Mouse (Mus musculus) CH12.LX (cell line): Measurements from ENCODE around the gene Ccdc194. TPM values are rescaled to one million over a fixed set of nuclear protein-coding genes. Genes with fewer than 3 reads are reported as not detected.

ENCODE experiments used
- DNase-seq: peaks from one replicate; pipeline ENCODE4 v3.0.0-alpha.2; 2013; ENCODE audit errors: extremely low read depth
- H3K27ac ChIP-seq: 2 replicates; pipeline ENCODE4 v1.5.1; 2012; ENCODE audit warnings: low read depth, mild to moderate bottlenecking, control low read depth, moderate library complexity; ENCODE audit not compliant: insufficient read depth
- H3K27me3 ChIP-seq: replicated peaks from 2 replicates; pipeline ENCODE3; 2012; ENCODE audit warnings: inconsistent platforms
- H3K36me3 ChIP-seq, 2 experiments: replicated peaks in 1 of 2; 2 replicates each; pipeline versions ENCODE3 to v1.6.1; 2012; ENCODE audit warnings: inconsistent platforms in 1 of 2, low read length in 1 of 2, mild to moderate bottlenecking in 1 of 2, mixed read lengths in 1 of 2, moderate library complexity in 1 of 2; ENCODE audit not compliant: control insufficient read depth in 1 of 2, insufficient read depth in 1 of 2
- H3K4me1 ChIP-seq, 2 experiments: 2 replicates each; pipeline ENCODE4 v1.6.1; 2012; ENCODE audit warnings: inconsistent platforms in 1 of 2, moderate library complexity in 1 of 2; ENCODE audit not compliant: insufficient read depth in 2 of 2, control insufficient read depth in 1 of 2
- H3K4me2 ChIP-seq: 2 replicates; pipeline ENCODE4 v1.6.1; 2012; ENCODE audit warnings: low read depth, mild to moderate bottlenecking, control low read depth; ENCODE audit not compliant: poor library complexity, insufficient read depth, severe bottlenecking
- H3K4me3 ChIP-seq, 3 experiments: fragments of 150-350 bp in 1 of 3; sonication (generic) in 1 of 3; replicated peaks in 1 of 3; 2 replicates each; pipeline versions ENCODE3 to v1.5.1; 2011 to 2012; ENCODE audit warnings: low read depth in 2 of 3, low read length in 2 of 3, mild to moderate bottlenecking in 2 of 3, moderate library complexity in 2 of 3, control low read depth in 1 of 3, improper control_type of control experiment in 1 of 3, inconsistent platforms in 1 of 3, mixed read lengths in 1 of 3; ENCODE audit not compliant: poor library complexity in 1 of 3
- H3K79me2 ChIP-seq: replicated peaks from 2 replicates; pipeline ENCODE4 v1.6.1; 2012; ENCODE audit warnings: mild to moderate bottlenecking, moderate library complexity; ENCODE audit not compliant: control insufficient read depth, poor library complexity, insufficient read depth, severe bottlenecking; ENCODE audit errors: extremely low read depth
- H3K9ac ChIP-seq: 2 replicates; pipeline ENCODE4 v1.6.1; 2012; ENCODE audit warnings: low read depth, mild to moderate bottlenecking, control low read depth, moderate library complexity; ENCODE audit not compliant: insufficient read depth
- H3K9me3 ChIP-seq: replicated peaks from 2 replicates; pipeline ENCODE3; 2012; ENCODE audit warnings: low read length, inconsistent platforms, mixed read lengths
- BHLHE40 ChIP-seq: IDR thresholded peaks from 2 replicates; pipeline ENCODE4 v1.6.1; 2011; ENCODE audit warnings: mild to moderate bottlenecking, low read depth, low read length, improper control_type of control experiment
- CHD2 ChIP-seq: IDR thresholded peaks from 2 replicates; pipeline ENCODE4 v1.6.1; 2011; ENCODE audit warnings: low read length, improper control_type of control experiment
- EP300 ChIP-seq: IDR thresholded peaks from 2 replicates; pipeline ENCODE4 v1.6.1; 2011; ENCODE audit warnings: low read length, improper control_type of control experiment
- HCFC1 ChIP-seq: IDR thresholded peaks from 2 replicates; pipeline ENCODE4 v1.6.1; 2012; ENCODE audit warnings: low read depth, mild to moderate bottlenecking, inconsistent platforms, low read length, improper control_type of control experiment
- IRF4 ChIP-seq: IDR thresholded peaks from 2 replicates; pipeline ENCODE4 v1.6.1; 2014; ENCODE audit warnings: low read depth, mild to moderate bottlenecking, inconsistent platforms, low read length, improper control_type of control experiment
- MAX ChIP-seq: IDR thresholded peaks from 2 replicates; pipeline ENCODE4 v1.6.1; 2011; ENCODE audit warnings: low read length, improper control_type of control experiment
- MEF2A ChIP-seq: IDR thresholded peaks from 2 replicates; pipeline ENCODE4 v1.6.1; 2014; ENCODE audit warnings: low read depth, mild to moderate bottlenecking, inconsistent platforms, low read length, improper control_type of control experiment, borderline replicate concordance
- MXI1 ChIP-seq: IDR thresholded peaks from 2 replicates; pipeline ENCODE4 v1.6.1; 2011; ENCODE audit warnings: mild to moderate bottlenecking, low read depth, low read length, improper control_type of control experiment
- NELFE ChIP-seq: IDR thresholded peaks from 2 replicates; pipeline ENCODE4 v1.6.1; 2011; ENCODE audit warnings: low read depth, low read length, improper control_type of control experiment
- POLR2A ChIP-seq: IDR thresholded peaks from 2 replicates; pipeline ENCODE4 v1.6.1; 2011; ENCODE audit warnings: low read depth, mild to moderate bottlenecking, improper control_type of control experiment, low read length
- POLR2AphosphoS2 ChIP-seq: IDR thresholded peaks from 2 replicates; pipeline ENCODE4 v1.6.1; 2011; ENCODE audit warnings: low read depth, low read length, improper control_type of control experiment
- TCF12 ChIP-seq: IDR thresholded peaks from 2 replicates; pipeline ENCODE4 v1.6.1; 2014; ENCODE audit warnings: low read depth, mild to moderate bottlenecking, inconsistent platforms, low read length, improper control_type of control experiment
- UBTF ChIP-seq: IDR thresholded peaks from 2 replicates; pipeline ENCODE4 v1.6.1; 2012; ENCODE audit warnings: low read depth, mild to moderate bottlenecking, inconsistent platforms, low read length, improper control_type of control experiment, moderate library complexity
- USF2 ChIP-seq: conservative IDR thresholded peaks from 2 replicates; pipeline ENCODE4 v1.6.1; 2011; ENCODE audit warnings: low read depth, low read length, improper control_type of control experiment
- ZC3H11A ChIP-seq: IDR thresholded peaks from 2 replicates; pipeline ENCODE4 v1.6.1; 2012; ENCODE audit warnings: low read depth, mild to moderate bottlenecking, inconsistent platforms, low read length, improper control_type of control experiment
- dilution Hi-C: fragments of 300-500 bp; cut with MboI; formaldehyde crosslinking; loops from 2 replicates; pipeline ENCODE4 v1.14.3; 2020; ENCODE audit warnings: low sequenced_read_pairs; ENCODE audit not compliant: extremely low pct_unique_long_range_greater_than_20kb, extremely low pct_ligation_motif_present
- in situ Hi-C: fragments of 300-500 bp; cut with MboI; formaldehyde crosslinking; loops from 3 replicates; pipeline ENCODE4 v1.14.3; 2019; ENCODE audit warnings: low sequenced_read_pairs, low pct_ligation_motif_present, low pct_unique_long_range_greater_than_20kb, mixed read lengths
- polyA plus RNA-seq: library from polyadenylated mRNA; unstranded; fragments of >175 nt; gene quantifications from 2 replicates; pipeline ENCODE4 v1.2.1, GENCODE M21; 2012; ENCODE audit warnings: low read depth; ENCODE audit not compliant: insufficient read length
- total RNA-seq, 2 experiments: library from RNA; depleted of rRNA; stranded (reverse); fragments of 300-350 nt in 1 of 2; fragments of >200 nt in 1 of 2; gene quantifications; 2 replicates each; pipeline ENCODE4 v1.2.3; 2012 to 2014

Ccdc194 gene
- total and polyA plus RNA-seq, 3 experiments = not detected

- H3K79me2 ChIP-seq = no peaks in the 10 kb centered on the region
- no peak overlapping the region for H3K9ac ChIP-seq
- TF ChIP-seq POLR2A (no peak), MEF2A (no peak), TCF12 (no peak), UBTF (no peak), IRF4 (no peak), MAX (no peak), ZC3H11A (no peak)
- dilution Hi-C loops (no loop called here), in situ Hi-C loops (loop anchor here (10.0 kb wide), 1 partner anchor 61 kb away; no protein-coding TSS in a partner anchor)
- no peak overlapping the region for H3K4me3 ChIP-seq
- H3K27me3 ChIP-seq = peaks cover 58% of the 10 kb centered on the region
- no peak overlapping the region for H3K27ac ChIP-seq
- H3K4me1 ChIP-seq = peaks cover 2 to 8% of the 10 kb centered on the region in 2 experiments; a peak in 3 of 4 replicates
- DNase-seq = no peak
- H3K4me2 ChIP-seq = no peak overlapping the region
- H3K9me3 ChIP-seq = no peaks in the 10 kb centered on the region
- no peaks in the 10 kb centered on the region for H3K36me3 ChIP-seq
These were observed 19.5 kb downstream of the Ccdc194 start for GRCm38 (mm10) chr8:71505979-71506378.

- no peak overlapping the region for H3K9ac ChIP-seq
- in situ Hi-C loops (loop anchor here (10.0 kb wide), 1 partner anchor 61 kb away; no protein-coding TSS in a partner anchor), dilution Hi-C loops (no loop called here)
- no peak overlapping the region for H3K27ac ChIP-seq
- peaks cover 2 to 8% of the 10 kb centered on the region in 2 experiments; a peak in 3 of 4 replicates for H3K4me1 ChIP-seq
- H3K4me2 ChIP-seq = no peak overlapping the region
- no peak for DNase-seq
- no peaks in the 10 kb centered on the region for H3K79me2 ChIP-seq
- no peaks in the 10 kb centered on the region for H3K9me3 ChIP-seq
- peaks cover 53% of the 10 kb centered on the region for H3K27me3 ChIP-seq
- no peak for TF ChIP-seq NELFE
- no peaks in the 10 kb centered on the region for H3K36me3 ChIP-seq
- H3K4me3 ChIP-seq = no peak overlapping the region
These were observed 20.2 kb downstream of the Ccdc194 start for GRCm38 (mm10) chr8:71505326-71505725.

GRCm38 (mm10) chr8:71504349-71504748 is 21.2 kb downstream of the Ccdc194 start:
- no peak overlapping the region for H3K27ac ChIP-seq
- TF ChIP-seq USF2 = no peak
- TF ChIP-seq EP300 = no peak
- TF ChIP-seq POLR2AphosphoS2 = no peak
- TF ChIP-seq BHLHE40 = no peak
- no peak for TF ChIP-seq CHD2
- no peak for TF ChIP-seq HCFC1
- no peak for TF ChIP-seq MXI1
- H3K27me3 ChIP-seq = peaks cover 43% of the 10 kb centered on the region
- dilution Hi-C loops = no loop called here
- no peak for DNase-seq
- H3K4me1 ChIP-seq = peaks cover 2 to 8% of the 10 kb centered on the region in 2 experiments; a peak in 3 of 4 replicates
- peaks cover 0 to 2% of the 10 kb centered on the region in 2 experiments for H3K36me3 ChIP-seq
- H3K4me3 ChIP-seq = no peak overlapping the region
- no peaks in the 10 kb centered on the region for H3K9me3 ChIP-seq
- no peak overlapping the region for H3K9ac ChIP-seq
- no peaks in the 10 kb centered on the region for H3K79me2 ChIP-seq
- H3K4me2 ChIP-seq = no peak overlapping the region
- in situ Hi-C loops = loop anchor here (10.0 kb wide), 1 partner anchor 60 kb away; no protein-coding TSS in a partner anchor
